Mouse (Mus musculus): ENCODE results near the gene Tnip1.

Tnip1 gene

DNA sequence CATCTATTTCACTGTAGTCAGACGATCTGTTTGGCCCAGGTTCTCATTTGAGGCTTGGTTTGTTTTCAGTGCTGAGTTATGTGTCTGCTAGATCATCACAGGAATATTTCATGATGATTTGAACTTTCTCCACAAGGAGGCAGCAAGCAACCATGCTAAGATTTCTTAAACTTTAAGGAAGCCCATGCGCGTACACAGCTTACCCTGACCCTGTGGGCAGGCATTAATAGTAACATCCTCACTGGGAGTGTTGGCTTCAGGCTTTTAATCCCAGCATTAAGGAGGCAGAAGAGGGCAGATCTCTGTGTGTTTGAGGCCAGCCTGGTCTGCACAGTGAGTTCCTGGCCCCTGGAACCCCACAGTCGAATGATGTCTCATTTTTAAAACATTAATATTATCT is 83.3 kb downstream of the Tnip1 start:
- DNase-seq (ENCODE audit: low read depth): peak; percentile 92

- peak; percentile 60 for DNase-seq (ENCODE audit: low read depth)
These were observed 83.8 kb downstream of the Tnip1 start for GRCm38 (mm10) chr11:54878893-54879292.

DNA sequence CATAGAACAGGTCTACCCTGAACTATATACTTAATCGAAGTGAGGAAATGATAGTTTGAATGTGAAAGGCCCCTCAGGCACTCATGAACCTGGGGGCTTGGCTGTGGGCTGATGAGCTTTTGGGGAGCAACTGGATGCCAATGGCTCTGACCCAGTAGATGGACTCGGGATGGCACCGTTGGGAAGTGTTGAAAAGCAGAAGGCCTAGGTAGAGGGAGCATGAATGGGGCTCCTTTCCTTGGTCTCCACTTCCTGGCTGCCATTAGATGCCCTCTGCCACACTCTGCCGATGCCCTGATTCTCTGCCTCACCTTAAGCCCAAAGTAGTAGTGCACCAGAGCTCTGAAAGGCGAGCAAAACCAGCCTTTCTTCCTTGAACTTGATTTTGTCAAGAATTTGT is 86.7 kb downstream of the Tnip1 start:
- no peak for DNase-seq (ENCODE audit: low read depth)

DNA sequence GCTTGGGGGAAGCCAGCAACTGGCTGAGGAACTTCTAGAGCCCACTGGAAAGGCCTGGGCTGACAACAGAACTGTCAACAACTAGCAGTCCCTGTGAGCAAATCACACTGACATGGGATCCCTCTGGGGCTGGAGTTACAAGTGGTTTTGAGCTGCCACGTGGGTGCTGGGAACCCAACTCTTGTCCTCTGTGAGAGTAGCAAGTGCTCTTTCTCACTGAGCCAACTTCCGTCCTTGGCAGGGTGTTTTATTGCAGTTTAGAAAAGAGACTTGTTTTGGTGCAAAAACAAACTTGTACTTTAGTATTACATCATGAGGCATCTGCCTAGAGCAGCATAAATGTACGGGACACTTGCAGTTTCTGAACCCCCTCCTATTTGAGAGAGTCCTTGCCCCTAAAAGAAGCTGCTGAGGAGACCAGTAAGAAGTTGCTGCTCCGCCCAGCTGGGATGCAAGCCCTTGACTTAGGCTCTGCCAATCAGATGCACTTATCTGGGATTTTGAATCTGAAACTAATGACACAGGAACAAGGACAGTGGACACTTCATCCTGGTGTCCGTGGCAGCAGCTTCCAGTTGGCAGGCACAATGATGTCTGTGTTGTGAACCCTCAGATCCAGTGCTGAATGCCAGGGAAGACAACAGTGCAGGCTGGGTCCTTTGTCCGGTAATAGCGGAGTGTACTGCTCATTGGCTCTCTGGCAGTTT is 90.7 kb downstream of the Tnip1 start:
- no peak for DNase-seq (ENCODE audit: low read depth)

DNA sequence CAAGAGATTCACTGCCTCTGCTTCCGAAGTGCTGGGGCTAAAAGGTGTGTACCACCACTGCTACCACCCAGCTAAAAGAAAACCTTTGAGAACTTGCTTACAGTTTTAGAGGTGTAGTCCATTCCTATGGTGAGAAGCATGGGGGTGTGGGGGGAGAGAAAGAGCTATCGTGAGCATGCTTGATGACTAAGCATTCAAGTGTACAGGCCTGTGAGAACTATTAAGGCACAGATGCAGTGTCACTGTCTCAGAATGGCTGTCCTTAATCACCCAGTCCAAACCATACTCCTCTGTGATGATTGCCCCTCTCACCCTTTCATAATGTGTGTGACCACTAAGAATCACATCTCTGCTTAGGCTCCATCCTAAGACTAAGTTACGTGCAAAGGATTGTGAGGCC is 93.4 kb downstream of the Tnip1 start:
- DNase-seq (ENCODE audit: low read depth): no peak

DNA sequence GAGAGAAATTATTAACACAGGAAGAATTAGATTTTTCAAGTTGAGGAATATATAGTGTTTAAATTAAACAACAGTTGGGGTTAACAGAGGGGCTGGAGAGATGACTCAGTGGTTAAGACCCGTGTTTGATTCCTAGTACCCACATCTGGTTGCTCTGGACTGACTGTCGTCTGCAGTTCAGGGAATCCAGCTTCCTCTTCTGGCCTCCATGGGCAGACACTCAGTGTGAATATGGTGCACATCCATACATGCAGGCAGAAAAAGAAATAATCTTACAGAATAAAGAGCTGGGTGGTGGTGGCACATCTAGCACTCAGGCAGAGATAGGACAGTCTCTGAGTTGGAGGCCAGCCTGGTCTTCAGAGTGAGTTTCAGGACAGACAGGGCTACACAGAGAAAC is 94.3 kb downstream of the Tnip1 start:
- no peak for DNase-seq (ENCODE audit: low read depth)

DNA sequence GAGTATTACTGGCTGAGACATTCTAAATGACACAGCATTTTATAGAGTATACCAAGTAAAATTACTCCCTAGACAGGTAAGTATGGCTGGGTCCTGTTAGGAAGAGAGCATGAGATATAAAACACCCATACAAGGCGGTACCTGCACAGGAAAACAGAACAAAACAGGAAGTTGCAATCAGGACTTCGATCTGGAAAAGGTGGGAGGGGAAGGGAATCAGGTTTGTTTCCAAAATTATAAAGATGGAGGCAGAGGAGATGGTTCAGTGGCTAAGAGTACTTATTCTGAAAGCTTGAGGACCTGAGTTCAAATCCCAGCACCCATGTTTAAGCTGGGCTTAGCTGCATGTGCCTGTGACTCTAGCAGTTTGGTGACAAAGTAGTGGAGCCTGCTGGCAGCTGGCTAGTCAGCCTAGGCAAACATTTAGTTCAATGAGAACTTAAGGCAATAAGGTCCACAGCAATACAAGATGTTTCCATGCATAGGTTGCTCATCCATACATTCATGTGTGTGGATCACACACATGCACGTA is 94.7 kb downstream of the Tnip1 start:
- peak; percentile 42 for DNase-seq (ENCODE audit: low read depth)

- no peak for DNase-seq (ENCODE audit: low read depth)
These were observed 95.7 kb downstream of the Tnip1 start for GRCm38 (mm10) chr11:54867049-54867385.

GRCm38 (mm10) chr11:54866119-54867048 is 96.3 kb downstream of the Tnip1 start, which contains the start of gene Hint1:
TSS of gene Hint1 (plus strand) at chr11:54866383.
- peak; percentile 94 for DNase-seq (ENCODE audit: low read depth)

- no peak for DNase-seq (ENCODE audit: low read depth)
These were observed 97.2 kb downstream of the Tnip1 start for GRCm38 (mm10) chr11:54865330-54866085.

- peak; percentile 70 for DNase-seq (ENCODE audit: low read depth)
These were observed 99.8 kb downstream of the Tnip1 start for GRCm38 (mm10) chr11:54862621-54863520.

DNA sequence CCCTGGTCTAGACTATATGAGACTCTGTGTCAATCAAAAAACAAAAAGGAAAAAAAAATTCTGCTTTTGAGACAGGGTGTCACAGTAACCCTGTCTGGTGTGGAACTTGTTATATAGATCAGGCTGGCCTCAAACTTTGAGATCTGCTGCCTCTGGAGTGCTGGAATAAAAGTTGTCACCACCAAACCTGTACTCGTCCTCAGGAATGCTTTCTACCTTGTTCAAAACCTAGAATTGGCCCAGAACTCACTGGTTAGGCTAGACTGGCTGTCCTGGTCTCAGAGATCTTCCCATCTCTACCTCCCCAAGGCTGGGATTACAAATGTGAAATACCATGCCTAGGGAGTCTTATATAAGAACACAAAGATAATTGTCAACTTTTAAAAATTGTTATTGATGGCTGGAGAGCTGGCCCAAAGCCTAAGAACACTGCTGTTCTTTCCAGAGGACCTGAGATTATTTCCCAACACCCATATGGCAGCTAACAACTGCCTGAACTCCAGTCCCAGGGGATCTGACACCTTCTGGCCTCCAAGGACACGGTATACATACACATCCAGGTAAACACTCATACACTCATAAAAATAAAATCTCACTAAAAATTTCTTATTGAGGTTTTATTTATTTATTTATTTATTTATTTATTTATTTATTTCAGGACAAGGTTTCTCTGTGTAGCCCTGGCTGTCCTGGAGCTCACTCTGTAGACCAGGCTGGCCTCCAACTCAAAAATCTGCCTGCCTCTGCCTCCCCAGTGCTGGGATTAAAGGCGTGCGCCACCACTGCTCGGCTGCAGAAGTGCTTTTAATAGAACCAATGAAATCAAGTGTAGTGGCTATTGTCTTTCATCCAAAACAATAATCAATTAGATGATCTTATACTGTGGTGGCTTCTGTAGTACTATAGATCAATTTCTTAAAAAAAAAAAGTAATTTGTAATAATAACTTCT is 101.0 kb downstream of the Tnip1 start:
- DNase-seq (ENCODE audit: low read depth): no peak

All from induced T-regulatory cell, adult 2 months (primary cell).